Mouse (Mus musculus): Measurements from ENCODE around the gene Khnyn. TPM values are rescaled to one million over a fixed set of nuclear protein-coding genes. Genes with fewer than 3 reads are reported as not detected.

The Khnyn gene
- polyA plus RNA-seq, 1 experiment = 10.0 TPM

- H3K36me3 ChIP-seq (ENCODE audit: control insufficient read depth, insufficient read depth) = no peaks in the 10 kb centered on the region
Measured at GRCm38 (mm10) chr14:55854406-55855100, 30.2 kb upstream of the Khnyn start.

GRCm38 (mm10) chr14:55855101-55855561, 29.6 kb upstream of the Khnyn start:
- H3K79me2 ChIP-seq (ENCODE audit: control insufficient read depth, insufficient read depth) = no peaks in the 10 kb centered on the region
- H3K36me3 ChIP-seq (ENCODE audit: control insufficient read depth, insufficient read depth) = no peaks in the 10 kb centered on the region
- peaks cover 22% of the 10 kb centered on the region for H3K27me3 ChIP-seq (ENCODE audit: control insufficient read depth, insufficient read depth, insufficient read length)
- no peak overlapping the region for H3ac ChIP-seq (ENCODE audit: control insufficient read depth, insufficient read length)
- TF ChIP-seq REST (IDR thresholded peaks at IDR 0.05; ENCODE audit: insufficient read depth, insufficient read length) = no peak
- no peak overlapping the region for H3K4me2 ChIP-seq (ENCODE audit: low read depth)
- no peak overlapping the region for H3K4me3 ChIP-seq

More at GRCm38 (mm10) chr14:55854406-55855100, 30.2 kb upstream of the Khnyn start:
- Histone ChIP-seq H3K4me2 (ENCODE audit: low read depth) (peak overlapping the region; percentile 30), H3ac (ENCODE audit: control insufficient read depth, insufficient read length) (no peak overlapping the region), H3K4me3 (no peak overlapping the region), H3K27me3 (ENCODE audit: control insufficient read depth, insufficient read depth, insufficient read length) (peaks cover 22% of the 10 kb centered on the region), H3K79me2 (ENCODE audit: control insufficient read depth, insufficient read depth) (no peaks in the 10 kb centered on the region)
- TF ChIP-seq E2F4 (IDR thresholded peaks at IDR 0.05; ENCODE audit: insufficient read depth) = no peak
- no peak for TF ChIP-seq USF1 (IDR thresholded peaks at IDR 0.05; ENCODE audit: low read depth)
- TF ChIP-seq MYOG (IDR thresholded peaks at IDR 0.05; ENCODE audit: control insufficient read depth in 1 of 3, insufficient read depth in 1 of 3, insufficient read length in 2 of 3, low read depth in 2 of 3) = no peak
- TF ChIP-seq SRF (IDR thresholded peaks at IDR 0.05; ENCODE audit: control insufficient read depth, insufficient read length, low read depth) = no peak
- no peak for TF ChIP-seq POLR2A (IDR thresholded peaks at IDR 0.05; ENCODE audit: insufficient read length, low read depth)
- no peak for TF ChIP-seq REST (IDR thresholded peaks at IDR 0.05; ENCODE audit: insufficient read depth, insufficient read length)
- no peak for TF ChIP-seq POLR2AphosphoS2 (IDR thresholded peaks at IDR 0.05; ENCODE audit: insufficient read length, low read depth)
- no peak for TF ChIP-seq TCF12 (IDR thresholded peaks at IDR 0.05; ENCODE audit: insufficient read depth, poor library complexity, severe bottlenecking)
- no peak for TF ChIP-seq MAX (IDR thresholded peaks at IDR 0.05; ENCODE audit: low read depth)
- TF ChIP-seq MYOD1 (IDR thresholded peaks at IDR 0.05; ENCODE audit: control insufficient read depth in 1 of 3, insufficient read length in 2 of 3, low read depth in 2 of 3) = no peak
- no peak for TF ChIP-seq CEBPB (IDR thresholded peaks at IDR 0.05; ENCODE audit: insufficient read depth, poor library complexity, severe bottlenecking)
- TF ChIP-seq TCF3 (IDR thresholded peaks at IDR 0.05; ENCODE audit: insufficient read length, low read depth) = no peak

GRCm38 (mm10) chr14:55857588-55857987, 27.2 kb upstream of the Khnyn start:
- no peak overlapping the region for H3K4me2 ChIP-seq (ENCODE audit: low read depth)
- no peaks in the 10 kb centered on the region for H3K36me3 ChIP-seq (ENCODE audit: control insufficient read depth, insufficient read depth)
- H3K27me3 ChIP-seq (ENCODE audit: control insufficient read depth, insufficient read depth, insufficient read length) = peaks cover 27% of the 10 kb centered on the region
- no peak overlapping the region for H3ac ChIP-seq (ENCODE audit: control insufficient read depth, insufficient read length)
- no peaks in the 10 kb centered on the region for H3K79me2 ChIP-seq (ENCODE audit: control insufficient read depth, insufficient read depth)
- no peak overlapping the region for H3K4me3 ChIP-seq
- TF ChIP-seq POLR2AphosphoS2 (IDR thresholded peaks at IDR 0.05; ENCODE audit: insufficient read length, low read depth) (no peak), REST (IDR thresholded peaks at IDR 0.05; ENCODE audit: insufficient read depth, insufficient read length) (no peak), MYOG (IDR thresholded peaks at IDR 0.05; ENCODE audit: control insufficient read depth in 1 of 3, insufficient read depth in 1 of 3, insufficient read length in 2 of 3, low read depth in 2 of 3) (no peak), SRF (IDR thresholded peaks at IDR 0.05; ENCODE audit: control insufficient read depth, insufficient read length, low read depth) (no peak), E2F4 (IDR thresholded peaks at IDR 0.05; ENCODE audit: insufficient read depth) (no peak), TCF12 (IDR thresholded peaks at IDR 0.05; ENCODE audit: insufficient read depth, poor library complexity, severe bottlenecking) (no peak), TCF3 (IDR thresholded peaks at IDR 0.05; ENCODE audit: insufficient read length, low read depth) (no peak), USF1 (IDR thresholded peaks at IDR 0.05; ENCODE audit: low read depth) (no peak), CEBPB (IDR thresholded peaks at IDR 0.05; ENCODE audit: insufficient read depth, poor library complexity, severe bottlenecking) (no peak), MYOD1 (IDR thresholded peaks at IDR 0.05; ENCODE audit: control insufficient read depth in 1 of 3, insufficient read length in 2 of 3, low read depth in 2 of 3) (no peak), MAX (IDR thresholded peaks at IDR 0.05; ENCODE audit: low read depth) (no peak), POLR2A (IDR thresholded peaks at IDR 0.05; ENCODE audit: insufficient read length, low read depth) (no peak)

GRCm38 (mm10) chr14:55862186-55862585, 22.6 kb upstream of the Khnyn start:
- H3K4me2 ChIP-seq (ENCODE audit: low read depth) = no peak overlapping the region
- TF ChIP-seq POLR2A (IDR thresholded peaks at IDR 0.05; ENCODE audit: insufficient read length, low read depth) (no peak), REST (IDR thresholded peaks at IDR 0.05; ENCODE audit: insufficient read depth, insufficient read length) (no peak), POLR2AphosphoS2 (IDR thresholded peaks at IDR 0.05; ENCODE audit: insufficient read length, low read depth) (no peak), E2F4 (IDR thresholded peaks at IDR 0.05; ENCODE audit: insufficient read depth) (no peak), USF1 (IDR thresholded peaks at IDR 0.05; ENCODE audit: low read depth) (no peak), MYOG (IDR thresholded peaks at IDR 0.05; ENCODE audit: control insufficient read depth in 1 of 3, insufficient read depth in 1 of 3, insufficient read length in 2 of 3, low read depth in 2 of 3) (no peak), CEBPB (IDR thresholded peaks at IDR 0.05; ENCODE audit: insufficient read depth, poor library complexity, severe bottlenecking) (no peak), TCF12 (IDR thresholded peaks at IDR 0.05; ENCODE audit: insufficient read depth, poor library complexity, severe bottlenecking) (no peak), SRF (IDR thresholded peaks at IDR 0.05; ENCODE audit: control insufficient read depth, insufficient read length, low read depth) (no peak), TCF3 (IDR thresholded peaks at IDR 0.05; ENCODE audit: insufficient read length, low read depth) (no peak), MYOD1 (IDR thresholded peaks at IDR 0.05; ENCODE audit: control insufficient read depth in 1 of 3, insufficient read length in 2 of 3, low read depth in 2 of 3) (no peak), MAX (IDR thresholded peaks at IDR 0.05; ENCODE audit: low read depth) (no peak)
- H3K4me3 ChIP-seq = no peak overlapping the region
- no peaks in the 10 kb centered on the region for H3K36me3 ChIP-seq (ENCODE audit: control insufficient read depth, insufficient read depth)
- H3K27me3 ChIP-seq (ENCODE audit: control insufficient read depth, insufficient read depth, insufficient read length) = peaks cover 23% of the 10 kb centered on the region
- no peak overlapping the region for H3ac ChIP-seq (ENCODE audit: control insufficient read depth, insufficient read length)
- no peaks in the 10 kb centered on the region for H3K79me2 ChIP-seq (ENCODE audit: control insufficient read depth, insufficient read depth)

Data from myocyte (in vitro differentiated cells).